Mouse (Mus musculus) granulocyte monocyte progenitor cell, adult 5-6 weeks (primary cell): ENCODE measurements around the gene Tctex1d4. TPM values are rescaled to one million over a fixed set of nuclear protein-coding genes. Genes with fewer than 3 reads are reported as not detected.
A peak's percentile ranks its signal among the peaks of the same experiment; 100 is the strongest.

Source experiments
- ATAC-seq: replicated peaks from 2 replicates; pipeline ENCODE4 v1.8.0; 2016; ENCODE audit warnings: mild to moderate bottlenecking, moderate TSS enrichment, inconsistent platforms; ENCODE audit not compliant: poor library complexity, severe bottlenecking
- total RNA-seq, 2 experiments: library from RNA; stranded (forward) in 1 of 2; stranded (reverse) in 1 of 2; fragments of 200-712, 200-1000 nt in 1 of 2; fragments of >200 nt in 1 of 2; fragmentation: Nextera tagmentation in 1 of 2; gene quantifications; 2 replicates each; pipeline ENCODE4 v1.2.3; 2014 to 2017

The Tctex1d4 gene
- total RNA-seq, 2 experiments from 2014 or later: not detected

DNA sequence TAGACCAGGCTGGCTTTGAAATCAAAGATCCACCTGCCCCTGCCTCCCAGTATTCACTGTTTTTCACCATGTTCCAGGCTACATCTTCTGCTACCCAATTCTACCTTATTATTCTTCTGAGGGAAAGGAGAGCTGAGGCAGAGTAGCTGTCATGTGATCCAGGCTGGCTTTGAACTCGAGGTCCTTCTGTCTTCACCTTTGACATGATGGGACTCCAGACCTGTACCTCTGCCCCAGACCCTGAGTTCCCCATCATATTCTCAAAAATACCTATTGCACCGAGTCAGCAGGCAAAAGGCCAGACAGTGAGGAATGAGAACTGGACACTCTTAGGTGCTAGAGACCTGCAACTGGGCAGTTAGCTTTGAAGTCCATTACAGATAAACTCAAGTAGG is 8.0 kb downstream of the Tctex1d4 start:
- ATAC-seq: no peak

DNA sequence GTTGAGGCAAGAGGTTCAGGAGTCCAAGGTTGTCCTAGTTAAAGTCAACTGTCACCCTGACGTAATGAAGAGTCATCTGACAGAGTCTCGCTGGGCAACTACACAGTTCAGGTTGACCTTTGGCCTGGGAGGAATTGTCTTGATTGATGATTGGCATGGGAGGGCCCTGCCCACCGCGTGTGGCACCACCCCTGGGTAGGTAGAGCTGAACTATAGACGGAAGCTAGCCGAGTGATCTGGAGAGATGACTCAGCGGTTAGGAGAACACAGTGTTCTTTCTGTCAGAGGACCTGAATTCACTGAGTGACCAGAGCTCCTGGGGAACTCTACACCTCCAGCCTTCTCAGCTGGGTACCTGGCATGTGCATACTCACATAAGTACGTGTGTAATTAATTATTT is 9.4 kb downstream of the Tctex1d4 start:
- ATAC-seq: 0 out of 2 replicates have a peak, but pooled peaks have one; percentile 8

DNA sequence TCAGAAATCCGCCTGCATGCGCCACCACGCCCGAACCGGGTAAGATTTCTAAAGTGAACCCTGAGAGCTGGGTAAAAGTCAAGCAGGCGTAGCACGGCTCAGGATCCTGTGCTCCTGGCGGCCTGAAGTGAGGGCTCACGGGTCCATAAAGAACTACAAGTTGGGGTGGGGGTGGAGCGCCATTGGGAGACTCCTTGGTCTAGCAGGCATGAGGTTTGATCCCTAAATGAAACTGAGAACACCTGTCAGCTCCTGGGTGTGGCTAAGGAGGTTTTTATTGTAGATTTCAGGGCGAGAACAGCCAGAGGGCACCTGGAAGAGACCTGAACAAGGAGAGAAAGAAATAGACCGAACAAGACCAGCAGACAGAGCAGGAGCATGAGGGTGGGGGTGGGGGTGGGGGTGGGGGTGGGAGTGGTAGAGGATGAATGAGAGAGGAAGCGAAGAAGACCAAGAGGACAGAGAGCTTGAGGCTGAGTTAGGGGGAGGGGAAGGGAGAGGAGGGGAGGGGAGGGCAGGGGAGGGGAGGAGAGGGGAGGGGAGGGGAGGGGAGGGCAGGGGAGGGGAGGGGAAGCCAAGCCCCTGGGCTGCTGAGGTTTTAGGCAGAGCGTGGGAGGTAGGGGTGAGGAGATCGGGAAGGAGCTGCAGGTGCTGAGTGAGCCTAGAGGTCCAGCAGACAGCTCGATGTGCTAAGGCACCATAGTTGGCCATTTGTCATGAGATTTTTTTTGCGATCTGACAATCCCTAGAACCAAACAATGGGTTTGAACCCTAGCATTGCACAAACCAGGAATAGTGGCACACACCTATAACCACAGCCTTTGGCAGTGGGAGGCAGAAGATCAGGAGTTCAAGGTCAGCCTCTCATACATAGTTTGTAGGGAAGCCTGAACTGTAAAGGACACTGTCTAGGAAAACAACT is 12.0 kb downstream of the Tctex1d4 start:
- no peak for ATAC-seq

DNA sequence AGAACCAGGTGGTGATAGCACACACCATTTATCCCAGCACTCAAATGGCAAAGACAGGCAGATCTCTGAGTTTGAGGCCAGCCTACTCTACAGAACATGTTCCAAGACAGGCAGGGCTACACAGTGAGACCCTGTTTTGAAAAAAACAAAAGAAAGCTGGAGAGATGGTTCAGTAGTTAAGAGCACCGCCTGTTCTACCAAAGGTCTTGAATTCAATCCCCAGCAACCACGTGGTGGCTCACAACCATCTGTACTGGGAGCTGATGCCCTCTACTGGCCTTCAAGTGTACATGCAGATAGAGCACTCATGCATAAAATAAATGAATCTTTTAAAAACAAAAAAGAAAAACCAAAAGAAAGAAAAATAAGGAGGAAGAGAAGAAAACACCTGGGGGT is 12.6 kb downstream of the Tctex1d4 start:
- peak; percentile 49; the same call in 1 of the 2 replicates for ATAC-seq

DNA sequence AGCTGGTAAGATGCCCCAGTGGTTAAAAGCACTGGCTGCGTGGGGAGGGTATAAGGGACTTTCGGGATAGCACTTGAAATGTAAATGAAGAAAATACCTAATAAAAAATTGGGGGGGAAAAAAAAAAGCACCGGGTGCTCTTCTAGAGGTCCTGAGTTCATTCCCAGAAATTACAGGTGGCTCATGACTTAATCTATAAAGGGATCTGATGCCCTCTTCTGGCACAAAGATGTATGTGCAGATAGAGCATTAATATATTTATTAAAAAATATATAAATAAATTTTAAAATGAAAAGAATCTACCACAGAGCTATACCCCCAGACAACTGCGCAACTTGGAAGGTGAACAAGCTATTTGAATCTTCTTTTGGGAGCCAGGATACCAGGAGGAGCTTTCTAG is 14.0 kb downstream of the Tctex1d4 start:
- no peak for ATAC-seq

DNA sequence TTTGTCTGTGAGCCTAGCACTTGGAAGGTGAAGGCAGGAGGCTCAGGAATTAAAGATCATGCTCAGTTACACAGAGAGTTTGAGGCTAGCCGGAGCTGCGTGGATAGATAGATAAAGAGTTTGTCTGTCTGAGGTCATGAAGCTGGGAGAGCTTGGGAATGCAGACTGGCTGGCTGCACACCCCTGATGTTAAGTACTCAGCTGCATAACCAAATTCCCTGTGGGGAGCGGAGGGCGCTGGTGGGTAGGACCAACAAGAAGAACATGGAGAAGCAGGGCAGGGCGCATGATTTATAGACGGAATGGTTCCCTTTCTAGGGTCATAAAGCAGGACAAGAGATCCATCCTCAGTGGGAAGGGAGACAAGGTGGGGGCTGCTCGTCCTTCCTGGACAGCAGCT is 16.4 kb downstream of the Tctex1d4 start:
- ATAC-seq: no peak

DNA sequence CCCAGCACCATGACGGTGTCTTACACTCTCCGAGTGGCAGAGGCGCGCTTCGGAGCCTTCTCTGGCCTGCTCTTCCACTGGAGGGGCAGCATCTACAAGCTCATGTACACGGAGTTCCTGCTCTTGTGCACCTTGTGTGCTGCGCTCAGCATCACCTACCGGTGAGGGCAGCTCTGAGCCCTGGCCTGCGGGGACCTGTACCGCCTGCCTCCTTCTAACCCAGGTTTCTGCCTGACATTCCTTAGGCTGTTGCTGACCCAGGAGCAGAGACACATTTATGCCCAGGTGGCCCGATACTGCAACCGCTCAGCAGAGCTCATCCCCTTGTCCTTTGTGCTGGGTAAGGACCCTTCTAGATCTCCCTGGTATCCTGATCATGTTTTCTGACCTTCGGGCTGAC is 18.7 kb downstream of the Tctex1d4 start:
- no peak for ATAC-seq

DNA sequence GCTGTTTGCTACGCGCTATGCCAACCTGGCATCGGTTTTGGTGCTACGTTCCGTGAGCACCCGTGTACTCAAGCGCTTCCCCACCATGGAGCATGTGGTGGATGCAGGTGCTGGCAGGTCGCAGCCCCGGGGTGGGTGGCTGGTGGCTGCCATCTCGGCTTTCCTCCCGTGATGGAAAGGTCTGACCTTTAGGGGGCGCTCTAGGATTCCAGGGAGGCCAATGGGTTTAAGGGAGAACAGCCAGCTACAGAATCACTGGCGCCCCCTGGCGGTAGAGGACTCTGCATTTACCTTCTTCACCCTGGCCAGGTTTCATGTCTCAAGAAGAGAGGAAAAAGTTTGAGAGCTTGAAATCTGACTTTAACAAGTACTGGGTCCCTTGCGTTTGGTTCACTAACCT is 19.6 kb downstream of the Tctex1d4 start:
- peak; percentile 78 for ATAC-seq

DNA sequence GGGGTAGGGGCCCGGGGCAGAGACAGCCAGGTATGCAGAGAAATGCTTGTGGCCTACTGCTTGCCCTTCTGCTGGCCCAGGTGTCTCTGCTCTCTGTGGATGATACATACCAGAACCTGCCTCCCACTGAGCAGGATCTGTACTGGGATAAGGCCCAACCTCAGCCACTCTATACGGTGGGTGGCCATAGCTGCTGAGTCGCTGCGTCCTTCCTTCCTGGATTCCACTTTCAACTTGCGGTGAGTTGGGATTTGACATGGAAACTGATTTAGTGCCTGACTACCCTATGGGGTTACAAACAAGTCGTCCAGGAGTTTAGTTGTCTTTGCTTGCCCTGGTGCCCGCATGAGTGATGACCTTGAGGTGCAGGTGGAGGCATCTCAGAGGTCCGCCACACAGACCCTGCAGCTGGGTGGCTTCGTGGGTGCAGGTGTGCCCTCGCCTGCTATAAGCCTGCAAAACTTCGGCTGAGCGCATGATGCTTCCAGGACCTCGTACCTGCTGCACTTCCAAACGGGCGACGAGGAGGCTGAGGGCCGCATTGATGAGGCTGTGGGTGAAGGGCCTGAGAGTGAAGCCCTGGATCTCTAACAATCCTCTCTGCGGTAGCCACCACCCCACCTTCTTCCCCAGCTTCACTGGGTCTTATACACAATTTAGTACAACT is 21.6 kb downstream of the Tctex1d4 start:
- no peak for ATAC-seq

DNA sequence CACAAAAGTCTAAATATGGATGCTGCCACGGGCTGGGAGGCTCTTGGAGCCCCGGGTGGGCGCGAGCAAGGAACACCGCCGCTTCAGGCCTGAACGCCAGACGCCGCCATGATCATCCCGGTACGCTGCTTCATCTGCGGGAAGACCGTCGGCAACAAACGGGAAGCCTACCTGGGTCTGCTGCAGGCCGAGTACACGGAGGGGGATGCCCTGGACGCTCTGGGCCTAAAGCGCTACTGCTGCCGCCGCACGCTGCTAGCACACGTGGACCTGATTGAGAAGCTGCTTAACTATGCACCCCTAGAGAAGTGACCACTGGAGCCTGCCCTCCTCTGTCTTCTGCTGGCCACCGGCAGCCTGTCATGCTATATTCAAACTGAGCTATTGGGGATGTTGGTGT is 22.2 kb downstream of the Tctex1d4 start:
- no peak for ATAC-seq

DNA sequence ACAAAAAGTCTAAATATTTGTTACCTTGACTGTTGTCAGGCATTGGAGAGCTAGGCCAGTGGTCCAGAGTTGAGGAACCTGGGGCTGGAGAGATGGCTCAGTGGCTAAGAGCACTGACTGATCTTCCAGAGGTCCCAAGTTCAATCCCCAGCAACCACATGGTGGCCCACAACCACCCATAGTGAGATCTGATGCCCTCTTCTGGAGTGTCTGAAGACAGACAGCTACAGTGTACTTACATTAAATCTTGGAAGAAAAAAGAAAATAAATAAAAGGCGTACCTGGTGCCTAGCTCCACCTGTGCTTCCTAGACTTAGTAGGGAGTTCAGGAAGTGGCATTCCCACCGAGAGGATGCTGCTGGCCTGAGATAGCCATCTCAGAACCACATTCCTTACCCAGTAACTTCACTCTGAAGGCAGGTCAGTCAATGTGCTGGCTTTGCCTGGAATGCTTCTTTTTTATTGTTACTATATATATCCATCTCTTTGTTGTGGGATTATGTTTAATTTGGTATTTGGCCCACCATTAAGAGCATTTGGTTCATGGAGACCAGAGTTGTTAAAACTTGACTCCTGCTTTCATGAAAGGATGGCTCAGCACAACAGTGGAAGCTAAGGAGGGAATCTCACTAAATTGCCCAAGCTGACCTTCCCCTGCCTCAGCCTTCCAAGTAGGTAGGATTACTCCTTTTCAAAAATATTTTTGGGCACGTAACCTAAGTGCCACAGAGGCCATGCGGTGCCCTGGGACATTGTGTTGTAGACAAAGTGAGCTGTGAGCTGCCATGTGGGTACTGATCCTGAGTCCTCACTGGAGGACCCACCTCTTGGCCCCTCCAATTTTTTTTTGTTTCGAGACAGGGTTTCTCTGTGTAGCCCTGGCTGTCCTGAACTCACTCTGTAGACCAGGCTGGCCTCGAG is 23.0 kb downstream of the Tctex1d4 start:
- ATAC-seq: no peak

DNA sequence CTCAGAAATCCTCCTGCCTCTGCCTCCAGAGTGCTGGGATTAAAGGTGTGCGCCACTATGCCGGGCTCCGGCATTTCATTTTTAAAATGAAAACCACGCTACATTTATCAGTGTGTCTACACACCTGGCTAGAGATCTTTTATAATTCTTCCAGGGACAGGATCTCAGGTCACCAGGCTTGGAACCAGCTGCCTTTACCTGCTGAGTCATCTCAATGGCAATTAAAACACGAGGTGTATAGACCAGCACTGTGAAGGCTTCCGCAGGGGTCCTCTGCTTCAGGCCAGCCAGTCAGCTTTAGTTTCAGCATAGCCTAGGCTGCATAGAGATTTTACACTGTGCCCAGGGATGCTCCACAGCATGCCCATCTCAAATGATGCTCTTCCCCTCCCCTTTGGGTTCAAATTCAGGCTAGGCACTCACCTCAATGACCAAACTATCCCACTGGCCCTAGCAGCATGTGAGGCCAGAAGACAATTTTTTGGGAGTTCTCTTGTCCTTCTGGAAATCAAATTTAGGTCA is 23.7 kb downstream of the Tctex1d4 start:
- no peak for ATAC-seq

DNA sequence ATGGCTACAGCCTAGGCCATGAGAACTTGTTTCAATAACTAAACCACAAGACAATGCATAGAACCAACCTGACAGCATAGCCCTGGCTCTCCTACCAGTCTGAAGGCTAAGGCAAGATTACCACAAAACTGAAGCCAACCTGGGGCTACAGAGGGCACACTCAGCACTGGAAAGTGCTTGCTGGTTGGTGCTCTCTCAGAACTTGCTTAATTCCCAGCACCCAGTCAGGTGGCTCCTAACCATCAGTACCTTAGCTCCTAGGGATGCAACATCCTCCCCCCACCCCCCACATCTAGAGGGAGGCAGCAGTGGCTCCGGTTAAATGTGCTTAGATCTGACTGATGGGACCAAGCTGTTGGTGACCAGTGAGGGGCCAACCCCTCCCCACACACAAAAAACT is 24.8 kb downstream of the Tctex1d4 start:
- no peak for ATAC-seq

DNA sequence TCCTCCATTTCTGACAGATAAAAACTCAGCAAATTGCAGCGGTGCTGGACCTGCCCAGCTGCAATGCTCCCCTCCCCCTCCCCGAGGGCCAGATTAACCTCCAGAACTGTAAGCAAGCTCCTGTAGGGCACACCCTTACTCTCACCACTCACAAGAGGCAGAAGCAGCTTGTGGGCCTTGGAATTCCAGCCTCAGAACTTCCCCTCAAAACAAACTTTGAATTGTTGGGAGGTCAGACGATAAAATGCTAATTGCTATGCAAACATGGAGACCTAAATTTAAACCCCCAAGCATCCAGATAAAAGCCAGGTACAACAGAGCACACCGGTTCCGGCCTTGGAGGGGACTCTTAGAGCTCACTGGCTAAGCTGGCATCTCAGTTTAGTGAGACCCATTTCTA is 26.1 kb downstream of the Tctex1d4 start:
- ATAC-seq: no peak

DNA sequence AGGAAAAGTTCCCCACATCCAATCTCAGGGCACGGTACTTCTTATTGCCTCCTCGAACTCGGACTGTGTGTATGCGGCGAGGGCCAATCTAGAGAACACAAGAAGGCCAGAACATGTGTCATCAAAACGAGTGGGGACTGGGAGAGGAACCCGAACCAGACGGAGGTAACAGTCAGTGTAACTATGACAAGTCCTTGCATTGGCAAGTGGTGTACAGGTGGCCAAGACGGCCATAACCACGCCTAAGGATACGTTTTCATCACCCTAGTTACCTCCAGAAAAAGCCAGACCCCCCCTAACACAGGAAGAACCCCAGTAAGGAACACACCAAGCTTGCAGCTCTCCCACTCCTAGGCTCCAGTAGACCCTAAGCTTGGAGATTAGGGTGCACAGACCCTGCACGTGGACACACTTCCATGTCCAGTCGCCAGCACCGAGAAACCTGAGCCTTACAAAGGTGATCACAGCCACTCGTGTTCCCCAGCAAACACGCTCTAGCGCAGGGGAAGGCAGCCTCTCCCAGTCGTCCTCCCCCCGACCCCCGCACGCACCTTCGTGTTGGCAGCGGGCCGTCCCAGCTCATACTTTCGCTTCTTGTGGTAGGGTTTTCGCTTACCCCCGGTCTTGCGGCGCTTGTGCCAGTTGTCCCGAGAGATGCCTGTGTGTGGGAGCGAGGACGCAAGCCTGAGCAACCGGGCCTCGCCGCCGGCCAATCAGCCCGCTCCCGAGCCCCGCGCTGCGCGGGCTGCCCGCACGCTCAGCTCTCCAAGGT is 28.6 kb downstream of the Tctex1d4 start:
- ATAC-seq: no peak

DNA sequence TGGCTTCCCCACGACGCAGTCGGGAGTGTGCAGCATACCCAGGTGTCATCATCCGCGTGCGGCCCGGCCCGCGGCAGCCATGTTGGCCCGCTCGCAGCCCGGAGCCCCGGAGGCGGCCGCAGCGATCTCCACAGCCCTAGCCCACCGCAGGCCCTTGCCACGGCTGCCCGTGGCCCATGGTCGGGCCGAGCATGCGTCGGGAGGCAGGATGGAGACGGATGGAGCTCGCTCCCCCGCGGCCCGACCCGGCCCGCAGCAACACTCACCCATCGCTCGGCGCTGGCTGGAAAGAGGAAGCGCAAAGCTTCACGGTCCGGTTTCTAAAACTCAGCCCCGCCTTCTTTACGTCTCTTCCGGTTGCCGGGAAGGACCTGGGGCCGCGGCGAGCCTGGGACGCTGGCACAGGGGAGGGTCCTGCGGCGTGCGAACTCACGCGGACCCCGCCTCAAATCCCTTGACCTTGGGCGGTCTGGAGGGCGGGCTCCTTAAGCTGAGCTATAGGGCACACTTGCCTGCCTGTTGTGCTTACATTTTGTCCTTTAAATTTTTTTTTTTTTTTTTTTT is 29.3 kb downstream of the Tctex1d4 start, which contains the start of gene Rps8:
Gene Rps8 (minus strand): TSS at position 452 of the 564 bp plus-strand sequence.
- ATAC-seq: peak; percentile 91

DNA sequence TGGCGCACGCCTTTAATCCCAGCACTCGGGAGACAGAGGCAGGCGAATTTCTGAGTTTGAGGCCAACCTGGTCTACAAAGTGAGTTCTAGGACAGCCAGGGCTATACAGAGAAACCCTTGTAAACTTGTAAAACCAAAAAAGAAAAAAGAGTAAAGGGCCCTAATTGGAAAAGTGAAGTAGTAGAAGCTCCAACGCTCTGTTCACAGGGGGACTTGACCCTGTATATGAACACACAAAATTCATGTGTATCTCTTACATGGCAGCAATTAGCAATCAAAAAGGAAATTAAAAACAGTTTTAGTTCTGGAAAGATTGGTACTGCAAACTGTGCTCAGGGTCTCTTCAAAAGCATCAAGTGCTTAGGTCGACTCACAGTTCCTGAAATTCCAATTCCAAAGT is 29.8 kb downstream of the Tctex1d4 start:
- ATAC-seq: no peak

DNA sequence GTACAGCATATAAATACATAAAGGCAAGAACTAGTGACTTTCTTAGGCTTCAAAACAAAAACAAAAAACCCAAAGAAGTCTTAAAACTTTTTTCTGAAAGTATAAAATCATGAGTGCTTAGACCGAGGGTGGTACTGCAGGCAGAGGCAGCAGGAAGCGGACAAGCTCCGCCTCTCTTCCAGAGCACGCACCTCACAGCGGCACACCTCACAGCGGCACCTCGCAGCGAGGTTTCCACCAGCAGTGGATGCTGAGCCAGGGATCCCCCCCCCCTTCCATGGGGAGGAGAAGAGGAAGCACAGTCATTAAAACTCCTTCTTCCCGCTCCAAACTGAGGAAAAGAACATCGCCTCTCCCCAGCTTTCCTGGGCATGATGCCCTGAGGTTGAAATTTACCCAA is 33.1 kb downstream of the Tctex1d4 start:
- no peak for ATAC-seq

DNA sequence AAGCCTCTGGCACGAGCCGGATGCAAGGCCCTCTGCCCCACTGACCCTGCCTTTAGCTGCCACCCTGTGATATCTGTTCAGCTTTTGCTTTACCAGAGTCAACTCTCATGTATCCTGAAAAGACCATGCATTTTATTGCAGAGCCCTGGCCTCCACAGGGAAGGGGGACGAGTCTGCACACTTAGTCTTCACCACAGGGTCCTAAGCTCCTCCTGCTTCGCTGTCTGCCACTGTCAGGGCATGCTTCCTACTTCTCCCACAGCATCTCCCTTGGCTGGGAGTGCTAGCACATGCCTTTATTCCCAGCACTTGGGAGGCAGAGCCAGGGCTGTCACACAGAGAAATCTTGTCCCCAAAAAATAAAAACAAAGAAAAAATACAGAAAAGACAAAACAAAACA is 34.6 kb downstream of the Tctex1d4 start:
- ATAC-seq: no peak
